Mouse (Mus musculus) G1E-ER4 (cell line): Measurements from ENCODE around the gene Chst3. TPM values are rescaled to one million over a fixed set of nuclear protein-coding genes. Genes with fewer than 3 reads are reported as not detected.

Source experiments
- GATA1 ChIP-seq: IDR thresholded peaks from one replicate; pipeline ENCODE4 v1.8.0; 2012; ENCODE audit warnings: low read length, inconsistent platforms
- polyA plus RNA-seq: library from polyadenylated mRNA; stranded (reverse); fragments of >175 nt; gene quantifications from 2 replicates; pipeline ENCODE4 v1.2.3, GENCODE M21; 2012

The Chst3 gene
- polyA plus RNA-seq, 1 experiment = not detected

DNA sequence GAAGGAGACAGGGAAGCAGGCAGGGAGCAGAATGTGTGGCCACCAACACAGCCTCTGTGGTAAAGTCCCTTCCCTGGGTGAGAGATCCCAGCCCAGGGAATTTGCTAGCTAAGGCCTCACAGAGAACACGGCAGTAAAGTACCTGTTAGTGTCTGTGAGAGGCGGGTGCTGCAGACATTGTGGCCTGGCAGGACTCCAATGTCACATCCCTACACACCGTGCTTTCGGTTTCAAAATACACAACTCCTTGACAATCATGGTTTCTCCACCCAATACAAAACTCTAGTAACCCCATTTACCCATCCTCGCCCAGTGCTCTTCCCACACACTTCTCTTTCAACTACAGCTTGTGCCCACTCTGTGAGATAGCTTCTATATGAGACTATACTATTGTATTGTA lies 80.4 kb downstream of the Chst3 start:
- no peak for TF ChIP-seq GATA1

DNA sequence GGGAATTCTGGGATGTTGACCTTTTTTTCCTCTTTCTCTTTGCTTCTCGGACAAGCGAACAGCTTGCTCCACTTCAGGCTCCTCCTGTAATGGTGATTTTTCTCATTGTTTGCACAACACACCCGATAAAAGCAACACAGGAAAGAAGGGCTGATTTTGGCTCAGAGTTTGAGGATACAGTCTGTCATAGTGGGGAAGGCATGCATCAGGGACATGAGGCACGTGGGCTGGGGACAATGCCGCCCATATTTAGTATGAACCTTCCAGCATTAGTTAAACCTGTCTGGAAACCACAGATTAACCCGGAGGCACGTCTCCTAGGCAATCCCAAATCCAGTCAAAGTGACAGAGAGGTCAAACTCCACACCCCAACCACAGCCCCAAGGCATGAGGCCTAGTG lies 82.1 kb downstream of the Chst3 start:
- TF ChIP-seq GATA1 = no peak

DNA sequence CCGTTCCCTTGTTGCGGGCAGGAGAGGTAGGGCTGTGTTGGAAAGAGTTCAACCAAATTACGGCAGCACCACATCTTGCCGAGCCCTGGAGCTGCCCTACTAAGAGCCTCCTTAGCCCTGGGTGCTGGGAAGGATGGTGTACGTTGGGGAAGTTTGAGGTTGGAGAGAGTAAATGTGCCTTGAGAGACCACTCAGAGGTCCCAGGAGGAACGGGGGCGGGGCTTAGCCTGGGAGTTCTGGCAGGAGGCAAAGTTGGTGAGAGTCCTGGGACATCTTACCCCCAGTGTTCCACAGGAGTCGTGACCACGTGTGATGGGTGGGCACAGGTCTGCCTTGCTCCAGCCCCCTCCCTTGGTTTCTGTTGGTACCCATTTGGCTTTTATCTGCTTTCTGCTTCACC lies 84.9 kb downstream of the Chst3 start:
- TF ChIP-seq GATA1 = no peak

DNA sequence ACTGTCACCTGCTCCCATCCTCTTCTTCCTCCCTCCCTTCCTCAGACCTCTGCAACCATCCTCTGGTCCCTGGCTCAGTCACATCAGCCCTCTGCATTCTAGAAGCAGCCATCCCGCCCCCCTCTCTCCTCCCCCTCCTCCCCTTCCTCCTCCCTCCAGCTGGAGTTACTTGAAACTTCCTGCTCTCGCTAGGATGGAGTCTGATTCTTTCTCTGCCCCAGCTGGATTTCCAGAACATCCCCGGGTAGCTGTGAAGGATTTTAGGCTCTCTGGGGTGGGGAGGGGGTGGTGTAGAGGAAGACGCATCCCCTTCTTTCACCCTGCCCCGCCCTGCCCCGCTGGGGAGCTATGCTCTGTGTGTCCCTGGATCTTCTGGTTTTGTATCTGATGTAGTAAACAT lies 85.6 kb downstream of the Chst3 start:
- TF ChIP-seq GATA1 = no peak

Other genes starting within 250 kb of the Chst3 start
- 30.6 and 31.6 TPM in 2 replicates for gene Ascc1, start 216.5 kb downstream of the Chst3 start, polyA plus RNA-seq
- 26.0 and 54.9 TPM in 2 replicates for gene Anapc16, start 216.1 kb downstream of the Chst3 start, polyA plus RNA-seq
- 0.02 TPM in 1 of 2 replicates, not detected in the other for gene Spock2, start 113.0 kb downstream of the Chst3 start, polyA plus RNA-seq
- 21.5 and 27.4 TPM in 2 replicates for gene Psap, start 58.4 kb upstream of the Chst3 start, polyA plus RNA-seq
- not detected in 2 replicates for gene Vsir, start 127.6 kb upstream of the Chst3 start, polyA plus RNA-seq
- gene Gm17455, start 180.5 kb upstream of the Chst3 start, polyA plus RNA-seq = not detected in 2 replicates